Mouse (Mus musculus) macrophage (primary cell): ENCODE results near the gene Cnih2. TPM values are rescaled to one million over a fixed set of nuclear protein-coding genes. Genes with fewer than 3 reads are reported as not detected.

ENCODE experiments used
- H3K27ac ChIP-seq: fragments of 350-480 bp; formaldehyde crosslinking; 2 replicates; pipeline ENCODE4 v1.9.0; 2021
- H3K36me3 ChIP-seq: fragments of 350-480 bp; formaldehyde crosslinking; 2 replicates; pipeline ENCODE4 v1.9.0; 2021; ENCODE audit errors: inconsistent target
- H3K4me3 ChIP-seq: fragments of 350-480 bp; formaldehyde crosslinking; 2 replicates; pipeline ENCODE4 v1.9.0; 2021; ENCODE audit errors: inconsistent target
- H3K79me2 ChIP-seq: fragments of 350-480 bp; formaldehyde crosslinking; 2 replicates; pipeline ENCODE4 v1.9.0; 2021; ENCODE audit errors: inconsistent target
- WGBS: methylation state at CpG from one replicate; pipeline ENCODE4 v1.1.7; 2026; ENCODE audit warnings: inconsistent platforms; ENCODE audit not compliant: missing documents; 5-methylcytosine and 5-hydroxymethylcytosine counted together
- polyA plus RNA-seq: library from polyadenylated mRNA; stranded (reverse); fragments of 250-400 nt; gene quantifications from 3 replicates; pipeline ENCODE4 v1.2.4, GENCODE M21; 2018; ENCODE audit warnings: inconsistent platforms

Cnih2 gene
- polyA plus RNA-seq, 1 experiment from 2014 or later, result not detected

DNA sequence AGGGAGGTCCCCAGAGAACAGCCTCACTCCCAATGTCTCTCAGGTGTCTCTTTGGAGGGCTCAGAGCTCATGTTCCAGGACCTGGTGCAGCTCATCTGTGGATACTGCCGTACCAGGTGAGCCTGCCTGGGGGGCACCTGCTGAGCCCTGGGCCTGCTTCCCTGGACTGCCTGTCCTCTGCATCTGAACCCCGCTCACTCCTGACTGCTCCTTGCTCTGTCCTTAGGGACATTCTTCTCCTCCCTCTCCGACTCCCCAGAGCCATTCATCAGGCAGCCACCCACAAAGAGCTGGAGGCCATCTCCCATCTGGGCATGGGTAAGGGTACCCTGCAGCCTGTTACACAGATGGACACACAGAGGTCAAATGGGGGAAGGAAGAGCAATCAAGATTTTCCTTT lies 46.8 kb downstream of the Cnih2 start:
- Histone ChIP-seq H3K79me2 (no peaks in the 10 kb centered on the region), H3K27ac (no peak overlapping the region), H3K36me3 (peaks cover 34% of the 10 kb centered on the region), H3K4me3 (no peak overlapping the region)
- 86% methylated on average over 3 of the region's 3 CpGs for WGBS

DNA sequence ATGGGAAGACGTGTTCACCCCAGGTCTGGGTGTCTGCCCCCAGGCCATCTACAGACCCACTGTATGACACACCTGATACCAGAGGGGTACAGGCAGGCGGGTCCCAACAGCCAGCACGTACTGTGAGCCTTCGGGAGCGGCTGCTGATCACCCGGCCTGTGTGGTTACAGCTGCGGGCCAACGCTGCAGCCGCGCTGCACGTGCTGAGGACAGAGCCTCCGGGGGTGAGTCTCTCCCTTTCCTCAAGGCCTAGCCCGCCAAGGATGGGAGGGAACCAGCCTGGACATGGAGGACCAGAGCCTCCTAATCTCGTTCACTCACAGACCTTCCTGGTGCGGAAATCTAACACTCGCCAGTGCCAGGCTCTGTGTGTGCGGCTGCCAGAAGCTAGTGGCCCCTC lies 47.3 kb downstream of the Cnih2 start:
- Histone ChIP-seq H3K4me3 (no peak overlapping the region), H3K36me3 (peaks cover 39% of the 10 kb centered on the region), H3K27ac (no peak overlapping the region), H3K79me2 (no peaks in the 10 kb centered on the region)
- WGBS, result 34% methylated on average over 17 of the region's 17 CpGs

DNA sequence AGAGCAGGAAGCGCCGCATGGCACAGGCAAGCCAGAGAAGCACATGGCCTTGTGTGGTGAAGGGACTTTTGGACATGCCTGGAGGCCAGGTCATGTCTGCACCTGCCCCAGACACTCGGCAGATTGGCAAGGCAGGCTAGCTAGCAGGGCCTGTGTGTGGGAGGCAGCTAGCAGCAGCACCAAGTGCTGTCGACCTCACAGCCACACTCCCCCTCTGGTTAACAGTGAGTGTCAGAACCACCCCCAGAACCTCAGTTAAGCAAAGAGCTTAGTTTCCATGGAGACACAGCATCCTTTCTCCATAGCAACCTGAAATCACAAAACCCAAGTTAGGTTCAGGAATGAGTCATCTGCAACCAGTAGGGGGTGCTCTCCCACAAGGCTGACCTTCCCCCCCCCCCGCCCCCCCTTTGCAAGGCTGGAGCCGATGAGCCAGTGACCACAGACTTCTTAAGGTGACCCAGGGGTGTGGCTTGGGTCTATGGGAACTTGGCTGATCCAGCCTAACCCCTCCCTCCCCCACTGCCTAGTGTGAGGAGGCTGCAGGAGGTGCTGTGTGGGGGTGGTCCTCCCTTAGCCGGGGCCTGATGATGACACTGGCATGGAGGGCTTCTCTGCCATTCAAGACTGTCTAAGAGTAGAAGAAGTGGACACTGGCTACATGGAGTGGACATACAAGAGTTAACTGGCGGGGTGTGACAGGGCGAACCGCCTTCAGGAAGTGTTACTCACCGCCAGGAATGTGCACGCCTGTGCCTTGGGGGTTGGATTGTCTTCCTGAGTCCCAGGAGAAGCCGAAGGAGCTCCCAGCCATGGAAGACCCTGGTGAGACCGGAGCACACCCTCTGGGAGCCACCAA lies 48.0 kb downstream of the Cnih2 start, which contains the start of gene Rin1:
TSS of gene Rin1 (plus strand) at position 435 of the 859 bp plus-strand sequence.
- WGBS, result 31% methylated on average over 12 of the region's 14 CpGs
- no peak within 1 kb of the TSS for H3K27ac ChIP-seq

DNA sequence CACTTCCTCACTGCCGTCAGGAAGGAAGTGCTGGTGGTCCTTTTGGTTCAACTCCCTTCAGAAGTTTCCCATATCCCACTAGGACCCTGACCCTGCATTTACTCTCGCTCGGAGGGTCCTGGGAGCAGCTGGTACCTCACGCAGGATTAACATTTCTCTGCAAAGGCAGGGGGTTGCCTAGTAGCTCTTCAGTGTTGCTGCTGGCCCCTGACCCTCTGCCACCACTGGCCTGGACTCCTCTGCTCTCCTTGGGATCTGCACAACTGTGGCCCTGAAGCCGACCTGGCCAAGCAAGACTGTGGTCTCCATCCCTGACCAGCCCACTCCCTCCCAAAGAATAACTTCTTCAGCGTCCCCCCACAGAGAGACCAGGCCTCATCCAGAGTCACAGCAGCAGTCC lies 49.0 kb downstream of the Cnih2 start:
- 86% methylated on average over 6 of the region's 6 CpGs for WGBS
- Histone ChIP-seq H3K27ac (no peak overlapping the region), H3K4me3 (no peak overlapping the region), H3K79me2 (peaks cover 13% of the 10 kb centered on the region), H3K36me3 (peaks cover 46% of the 10 kb centered on the region)

More for the DNA sequence above, 48.0 kb downstream of the Cnih2 start, which contains the start of gene Rin1:
- H3K4me3 ChIP-seq, result no peak within 1 kb of the TSS
- peaks cover 5% of the 10 kb centered on the region; the same call in 1 of the 2 replicates for H3K79me2 ChIP-seq
- H3K36me3 ChIP-seq, result peaks cover 46% of the 10 kb centered on the region

DNA sequence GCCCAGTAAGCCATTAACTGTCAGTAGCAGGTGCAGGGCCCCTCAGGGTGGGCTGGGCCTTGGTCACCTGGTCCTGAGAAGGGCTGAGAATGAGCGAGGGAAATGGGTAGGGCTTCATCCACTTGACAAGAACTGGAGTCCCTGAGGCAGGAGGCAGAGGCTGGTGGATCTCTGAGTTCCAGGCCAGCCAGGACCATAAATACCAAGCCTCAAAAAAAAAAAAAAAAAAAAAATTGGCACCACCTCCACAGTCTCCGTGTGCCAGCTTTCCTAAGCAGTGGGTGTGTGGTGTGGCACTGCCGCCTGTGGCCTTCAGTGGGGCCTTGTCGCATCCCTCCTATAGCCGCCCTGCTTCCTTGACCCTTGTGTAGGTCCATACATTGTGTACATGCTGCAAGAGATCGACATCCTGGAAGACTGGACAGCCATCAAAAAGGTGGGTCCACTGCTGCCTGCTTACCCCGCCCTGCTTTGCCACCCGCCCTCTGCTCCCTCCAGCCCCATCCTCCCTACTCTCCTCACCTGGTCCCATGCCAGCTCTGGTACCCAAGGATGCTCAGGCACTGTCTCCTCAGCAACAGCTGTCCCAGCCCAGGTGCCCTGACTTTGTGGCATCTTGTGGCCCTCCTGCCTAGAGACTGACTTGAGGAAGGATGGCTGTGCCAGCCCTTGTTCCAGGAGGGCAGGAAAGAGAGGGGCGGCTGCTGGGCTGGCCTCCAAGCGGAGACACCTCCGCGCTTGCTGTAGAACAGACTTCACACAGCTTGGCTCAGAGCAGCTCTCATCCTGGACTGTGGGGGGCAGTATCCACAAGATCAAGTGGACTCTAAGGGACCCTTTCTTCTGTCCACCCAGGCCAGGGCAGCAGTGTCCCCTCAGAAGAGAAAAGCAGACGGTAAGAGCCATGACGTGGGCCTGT lies 49.9 kb downstream of the Cnih2 start:
- Histone ChIP-seq H3K79me2 (peaks cover 22% of the 10 kb centered on the region), H3K36me3 (peaks cover 46% of the 10 kb centered on the region), H3K4me3 (no peak overlapping the region), H3K27ac (no peak overlapping the region)
- WGBS, result 97% methylated on average over 12 of the region's 14 CpGs

GRCm38 (mm10) chr19:5045531-5045930 lies 52.8 kb downstream of the Cnih2 start:
- Histone ChIP-seq H3K27ac (no peak overlapping the region), H3K4me3 (no peak overlapping the region), H3K36me3 (peaks cover 46% of the 10 kb centered on the region), H3K79me2 (peaks cover 44% of the 10 kb centered on the region)
- 81% methylated on average over 4 of the region's 4 CpGs for WGBS

Other genes starting within 250 kb of the Cnih2 start
- 5.4 to 22.4 TPM (median 9.6 TPM) in 3 replicates for gene Ctsf, start 243.4 kb downstream of the Cnih2 start, polyA plus RNA-seq
- gene Actn3, start 220.6 kb downstream of the Cnih2 start, polyA plus RNA-seq, result not detected in 3 replicates
- gene Zdhhc24, start 219.9 kb downstream of the Cnih2 start, polyA plus RNA-seq, result 13.7 to 17.2 TPM (median 17.1 TPM) in 3 replicates
- 0.58 to 1.1 TPM (median 1.0 TPM) in 3 replicates for gene Bbs1, start 191.9 kb downstream of the Cnih2 start, polyA plus RNA-seq
- 28.6 to 57.3 TPM (median 47.9 TPM) in 3 replicates for gene Dpp3, start 170.2 kb downstream of the Cnih2 start, polyA plus RNA-seq
- 0.82 to 2.1 TPM (median 1.7 TPM) in 3 replicates for gene Peli3, start 155.4 kb downstream of the Cnih2 start, polyA plus RNA-seq
- 30.6 to 71.3 TPM (median 40.0 TPM) in 3 replicates for gene Mrpl11, start 136.4 kb downstream of the Cnih2 start, polyA plus RNA-seq
- 0.11 to 0.41 TPM (median 0.32 TPM) in 3 replicates for gene Npas4, start 108.2 kb downstream of the Cnih2 start, polyA plus RNA-seq
- gene Slc29a2, start 74.7 kb downstream of the Cnih2 start, polyA plus RNA-seq, result 0.75 to 2.2 TPM (median 0.76 TPM) in 3 replicates
- 12.6 to 23.0 TPM (median 17.7 TPM) in 3 replicates for gene B4gat1, start 59.7 kb downstream of the Cnih2 start, polyA plus RNA-seq
- 0.76 to 2.0 TPM (median 0.80 TPM) in 3 replicates for gene AC124502.3, start 59.6 kb downstream of the Cnih2 start, polyA plus RNA-seq
- gene Brms1, start 57.2 kb downstream of the Cnih2 start, polyA plus RNA-seq, result 61.2 to 78.9 TPM (median 63.9 TPM) in 3 replicates
- gene Rin1, start 48.0 kb downstream of the Cnih2 start, polyA plus RNA-seq, result 0.08 to 0.37 TPM (median 0.11 TPM) in 3 replicates
- not detected in 3 replicates for gene Cd248, start 30.4 kb downstream of the Cnih2 start, polyA plus RNA-seq
- 0.04 to 0.26 TPM (median 0.06 TPM) in 3 replicates for gene Tmem151a, start 13.0 kb downstream of the Cnih2 start, polyA plus RNA-seq
- gene Yif1a, start 10.0 kb downstream of the Cnih2 start, polyA plus RNA-seq, result 32.3 to 57.6 TPM (median 51.7 TPM) in 3 replicates
- 120 to 188 TPM (median 152 TPM) in 3 replicates for gene Rab1b, start 8.6 kb upstream of the Cnih2 start, polyA plus RNA-seq
- 9.0 to 14.1 TPM (median 10.4 TPM) in 3 replicates for gene Klc2, start 20.0 kb upstream of the Cnih2 start, polyA plus RNA-seq
- gene Pacs1, start 174.6 kb upstream of the Cnih2 start, polyA plus RNA-seq, result 14.8 to 16.9 TPM (median 16.9 TPM) in 3 replicates
- gene Sf3b2, start 196.9 kb upstream of the Cnih2 start, polyA plus RNA-seq, result 131 to 171 TPM (median 133 TPM) in 3 replicates
- not detected in 3 replicates for gene Gal3st3, start 199.8 kb upstream of the Cnih2 start, polyA plus RNA-seq
- gene Catsper1, start 237.2 kb upstream of the Cnih2 start, polyA plus RNA-seq, result not detected in 3 replicates